In the genomic region with DNA sequence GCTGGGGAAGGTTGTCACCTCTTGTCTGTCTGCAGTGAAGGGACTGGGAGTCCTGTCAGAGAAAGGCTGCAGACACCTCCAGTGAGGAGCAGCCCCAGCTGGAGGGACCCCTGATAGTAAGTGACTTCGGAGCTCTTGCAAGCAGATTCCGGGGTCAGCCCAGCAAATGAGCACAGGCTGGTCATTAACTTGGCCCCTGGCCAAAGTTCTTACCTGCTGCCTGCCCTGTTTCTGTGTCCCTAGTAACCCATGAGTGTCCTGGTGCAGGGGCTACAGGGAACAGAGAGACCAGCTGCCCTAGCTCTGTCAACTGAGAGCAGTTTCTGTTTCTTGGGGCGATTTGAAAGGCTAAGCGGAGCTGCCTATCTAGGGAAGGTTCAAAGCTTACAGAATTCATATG, we compare ENCODE assay signal across 17 mouse cellular contexts. TPM values are rescaled to one million over a fixed set of nuclear protein-coding genes. Genes with fewer than 3 reads are reported as not detected.
A peak's percentile ranks its signal among the peaks of the same experiment; 100 is the strongest.
DNase-seq lines count a peak whose midpoint lies in the region; ATAC-seq and TF ChIP-seq lines count a peak whose summit lies in the region.
"Had no signal": no experiment of that assay in that cellular context is flagged by ENCODE, and none has a peak within 500 bp of the region (broad histone marks: within the 10 kb centered on the region; RNA-seq: fewer than 3 reads in every experiment).

No protein-coding gene starts in this region.

- TF ChIP-seq EP300 in heart, postnatal 0 days (IDR thresholded peaks at IDR 0.05; ENCODE audit: low read depth): no peak

- H3K9me3 ChIP-seq in heart, embryonic 10.5 days: no peaks in the 10 kb centered on the region
- H3K9me3 ChIP-seq in heart, postnatal 0 days (replicated peaks; ENCODE audit: control insufficient read depth, low read length): no peaks in the 10 kb centered on the region
- H3K9me3 ChIP-seq: limb, embryonic 10.5 days; stomach, embryonic 15.5 days had no signal

- WGBS in heart, embryonic 10.5 days: 61% methylated on average over 4 of the region's 4 CpGs
- 52% methylated on average over 4 of the region's 4 CpGs for WGBS in heart, postnatal 0 days

- peak overlapping the region; percentile 22; the same call in 1 of the 2 replicates for H3K4me3 ChIP-seq in heart, embryonic 10.5 days
- H3K4me3 ChIP-seq in heart, postnatal 0 days (ENCODE audit: low read depth, low read length): no peak overlapping the region
- H3K4me3 ChIP-seq: limb, embryonic 10.5 days; stomach, embryonic 15.5 days had no signal

- no peak overlapping the region for H3K4me2 ChIP-seq in heart, postnatal 0 days (ENCODE audit: low read depth, low read length)
- H3K4me2 ChIP-seq: midbrain, embryonic 11.5 days; stomach, embryonic 15.5 days had no signal

- TF ChIP-seq CTCF in heart, postnatal 0 days (IDR thresholded peaks at IDR 0.05; ENCODE audit: low read depth): no peak

- H3K4me1 ChIP-seq in heart, embryonic 10.5 days: peaks cover 78% of the 10 kb centered on the region
- H3K4me1 ChIP-seq in heart, postnatal 0 days (ENCODE audit: control insufficient read depth, insufficient read depth): peaks cover 57% of the 10 kb centered on the region

- no peak overlapping the region for H3K9ac ChIP-seq in heart, postnatal 0 days (replicated peaks; ENCODE audit: low read depth, low read length)
- H3K9ac ChIP-seq: liver, postnatal 0 days; stomach, embryonic 15.5 days had no signal

- DNase-seq in heart, embryonic 10.5 days (ENCODE audit: low spot score): no peak
- DNase-seq in heart, adult 9 months (ENCODE audit: low spot score in 2 of 2): no peak
- DNase-seq in heart, postnatal 0 days (ENCODE audit: low spot score): no peak
- DNase-seq in heart, adult 18-20 months: no peak
- peak; percentile 54 for DNase-seq in lung, postnatal 36 days
- DNase-seq in lung, postnatal 14 days: no peak
- peak; percentile 41 to 58 for DNase-seq in kidney, postnatal 4 days
- DNase-seq: adrenal gland, postnatal 14 days; cerebellum, adult 9-11 months; gastrocnemius, postnatal 25 days; liver, postnatal 0 days; right cerebral cortex, postnatal 25 days had no signal

- no peak for ATAC-seq in heart, postnatal 0 days (ENCODE audit: insufficient read depth, low read depth)
- no peak for ATAC-seq in inflammation-experienced regulatory T-cells, adult 6 months
- ATAC-seq: forebrain, embryonic 14.5 days; liver, postnatal 0 days had no signal

- H3K27me3 ChIP-seq in heart, embryonic 10.5 days (ENCODE audit: insufficient read depth, poor library complexity, severe bottlenecking): no peaks in the 10 kb centered on the region
- H3K27me3 ChIP-seq in heart, postnatal 0 days (ENCODE audit: control insufficient read depth, insufficient read depth, low read length): no peaks in the 10 kb centered on the region
- H3K27me3 ChIP-seq: stomach, embryonic 15.5 days had no signal

- peak overlapping the region; percentile 81 for H3K27ac ChIP-seq in heart, embryonic 10.5 days
- H3K27ac ChIP-seq in heart, postnatal 0 days (ENCODE audit: low read depth): peak overlapping the region; percentile 90
- H3K27ac ChIP-seq: limb, embryonic 10.5 days; stomach, embryonic 15.5 days had no signal

- H3K36me3 ChIP-seq in heart, embryonic 10.5 days: no peaks in the 10 kb centered on the region
- H3K36me3 ChIP-seq in heart, postnatal 0 days (replicated peaks; ENCODE audit: control insufficient read depth, insufficient read depth, low read length): no peaks in the 10 kb centered on the region
- H3K36me3 ChIP-seq: limb, embryonic 10.5 days; stomach, embryonic 15.5 days had no signal

RNA-seq across cellular contexts. Expression of gene Atp11a, which starts 17.1 kb away (rescaled TPM):
- polyA plus RNA-seq in heart, embryonic 10.5 days (2016; fragmentation: Nextera tagmentation; extraction: Ambion mirVana): 11.7 and 17.9 TPM in 2 replicates
- total RNA-seq in heart, postnatal 0 days (2014; rRNA removed; ENCODE audit: low replicate concordance): 77.4 and 81.7 TPM in 2 replicates
- polyA plus RNA-seq in heart, postnatal 0 days (2015; fragmentation: Nextera tagmentation; extraction: Ambion mirVana): 8.4 and 10.5 TPM in 2 replicates
- 10 to 100 TPM; 78.9 to 88.1 TPM for total RNA-seq in heart, adult 18-20 months (2021)
- polyA plus RNA-seq in inflammation-experienced regulatory T-cells, adult 6 months (2017; shearing (Covaris generic)): 1 to 10 TPM; 4.4 to 8.4 (median 5.9) TPM

Comparison
In these comparisons a context has a peak if more than half of its experiments do, and no peak if none do; other contexts are left out.
1. DNase-seq: peak in lung, postnatal 36 days (single experiment) and kidney, postnatal 4 days (2 of 2); none in heart, embryonic 10.5 days (single experiment), heart, adult 9 months (0 of 2), heart, postnatal 0 days (single experiment), heart, adult 18-20 months (0 of 2) and lung, postnatal 14 days (single experiment).